ENCODE assay signal across 19 mouse cellular contexts in the genomic region with DNA sequence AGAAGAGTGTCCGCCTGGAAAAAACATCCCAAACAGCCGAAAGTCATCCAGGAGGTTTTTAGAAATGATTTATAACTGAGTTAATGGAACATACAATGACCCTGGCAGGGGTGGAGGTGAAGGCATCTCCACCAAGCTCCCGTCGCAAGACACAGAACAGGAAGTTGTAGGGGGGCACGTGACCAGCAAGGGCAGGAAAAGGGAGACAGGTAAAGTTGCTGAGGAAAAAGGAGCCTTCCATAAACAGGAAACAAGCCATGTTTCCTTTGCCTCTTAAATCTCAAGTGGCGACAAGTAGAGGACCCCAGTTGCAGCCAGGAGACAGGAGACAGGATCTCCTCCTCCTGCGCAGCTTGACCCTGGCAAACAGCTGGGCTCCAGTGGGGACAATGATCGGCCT. TPM values are rescaled to one million over a fixed set of nuclear protein-coding genes. Genes with fewer than 3 reads are reported as not detected.
DNase-seq lines count a peak whose midpoint lies in the region; TF ChIP-seq lines count a peak whose summit lies in the region.
"Had no signal": no experiment of that assay in that cellular context is flagged by ENCODE, and none has a peak within 500 bp of the region (broad histone marks: within the 10 kb centered on the region; RNA-seq: fewer than 3 reads in every experiment).

No protein-coding gene starts in this region.

- no peak overlapping the region; the same call in 1 of the 2 replicates for H3K9ac ChIP-seq in heart, adult 2 months (ENCODE audit: low read depth, low read length)
- H3K9ac ChIP-seq: embryonic facial prominence, embryonic 15.5 days; forebrain, embryonic 13.5 days; liver, embryonic 15.5 days; neural tube, embryonic 15.5 days had no signal

- intact Hi-C loops in heart, adult 2 months (cut with DNase I), result no loop called here
- intact Hi-C loops in heart, postnatal 25 days (cut with DNase I), result no loop called here

- no peaks in the 10 kb centered on the region for H3K79me2 ChIP-seq in heart, adult 2 months (replicated peaks; ENCODE audit: control insufficient read depth, insufficient read depth, low read length)

- peak overlapping the region; percentile 2; the same call in 1 of the 2 replicates for H3K4me3 ChIP-seq in heart, adult 2 months
- H3K4me3 ChIP-seq in limb, embryonic 10.5 days, result peak overlapping the region; percentile 0; the same call in 1 of the 2 replicates
- H3K4me3 ChIP-seq: embryonic facial prominence, embryonic 15.5 days; forebrain, embryonic 13.5 days; liver, embryonic 15.5 days; midbrain, embryonic 10.5 days; neural tube, embryonic 15.5 days had no signal

- 39% methylated on average over 8 of the region's 8 CpGs for WGBS in heart, adult 2 months
- 51% methylated on average over 8 of the region's 8 CpGs for WGBS in limb, embryonic 10.5 days

- TF ChIP-seq POLR2A in heart, adult 2 months (IDR thresholded peaks at IDR 0.05; ENCODE audit: insufficient read depth, low read depth, low read length), result 0 out of 2 replicates have a peak, but pooled peaks have one; percentile 22

- H3K9me3 ChIP-seq in limb, embryonic 10.5 days (replicated peaks), result no peaks in the 10 kb centered on the region
- H3K9me3 ChIP-seq: embryonic facial prominence, embryonic 15.5 days; forebrain, embryonic 13.5 days; liver, embryonic 15.5 days; midbrain, embryonic 10.5 days; neural tube, embryonic 15.5 days had no signal

- peak in 1 of 2 experiments; percentile 28 for DNase-seq in heart, adult 2 months
- DNase-seq in heart, postnatal 25 days (ENCODE audit: low spot score), result no peak
- peak; percentile 7 for DNase-seq in lung, postnatal 10 days
- DNase-seq in lung, postnatal 36 days, result no peak
- peak; percentile 73 for DNase-seq in kidney, adult 9 months
- DNase-seq in limb, embryonic 10.5 days (ENCODE audit: low spot score), result no peak
- no peak for DNase-seq in layer of hippocampus, adult 8-10 months (ENCODE audit: low spot score in 2 of 2)
- no peak for DNase-seq in spleen, postnatal 14 days (ENCODE audit: low spot score in 2 of 2)
- DNase-seq: B cell, adult 2 months; cerebellum, adult 18-20 months; layer of hippocampus, adult 9-11 months; left cerebral cortex, postnatal 4 days; retina, postnatal 1 day; spleen, adult 18-20 months had no signal

- TF ChIP-seq CTCF in heart, adult 2 months (IDR thresholded peaks at IDR 0.05), result no peak

- H3K36me3 ChIP-seq in heart, adult 2 months (ENCODE audit: control insufficient read depth, insufficient read depth, low read length), result peaks cover 2% of the 10 kb centered on the region; the same call in 1 of the 2 replicates
- H3K36me3 ChIP-seq in limb, embryonic 10.5 days, result no peaks in the 10 kb centered on the region
- H3K36me3 ChIP-seq: embryonic facial prominence, embryonic 15.5 days; liver, embryonic 15.5 days; midbrain, embryonic 10.5 days; neural tube, embryonic 15.5 days had no signal

- H3K27me3 ChIP-seq in heart, adult 2 months (ENCODE audit: control insufficient read depth, insufficient read depth, low read length), result no peaks in the 10 kb centered on the region
- H3K27me3 ChIP-seq in limb, embryonic 10.5 days (ENCODE audit: low read depth, poor library complexity, severe bottlenecking), result no peaks in the 10 kb centered on the region
- H3K27me3 ChIP-seq: embryonic facial prominence, embryonic 15.5 days; forebrain, embryonic 13.5 days; liver, embryonic 15.5 days; neural tube, embryonic 15.5 days had no signal

- no peak for TF ChIP-seq EP300 in heart, adult 2 months (IDR thresholded peaks at IDR 0.05; ENCODE audit: insufficient read depth, low read depth, low read length)

- peak overlapping the region; percentile 73 for H3K27ac ChIP-seq in heart, adult 2 months
- H3K27ac ChIP-seq in limb, embryonic 10.5 days, result no peak overlapping the region
- H3K27ac ChIP-seq: embryonic facial prominence, embryonic 15.5 days; forebrain, embryonic 13.5 days; liver, embryonic 15.5 days; midbrain, embryonic 10.5 days; neural tube, embryonic 15.5 days had no signal

- H3K4me1 ChIP-seq in heart, adult 2 months (ENCODE audit: control insufficient read depth, insufficient read depth, low read length), result peaks cover 14% of the 10 kb centered on the region
- H3K4me1 ChIP-seq in limb, embryonic 10.5 days, result peaks cover 8% of the 10 kb centered on the region
- H3K4me1 ChIP-seq: embryonic facial prominence, embryonic 15.5 days; forebrain, embryonic 13.5 days; liver, embryonic 15.5 days; neural tube, embryonic 15.5 days had no signal

RNA-seq across cellular contexts. Expression of a gene that starts 37.8 kb away (rescaled TPM):
- total RNA-seq in heart, adult 2 months (2021), result 10 to 100 TPM; 70.7 to 78.2 TPM
- 38.3 and 73.9 TPM in 2 replicates for polyA plus RNA-seq in heart, adult 2 months (2012; rRNA removed)
- total RNA-seq in heart, postnatal 25 days (2021), result 10 to 100 TPM; 88.8 to 99.1 TPM
- polyA plus RNA-seq in limb, embryonic 10.5 days (2016; fragmentation: Nextera tagmentation; extraction: Ambion mirVana), result 25.7 and 25.8 TPM in 2 replicates
- total RNA-seq in layer of hippocampus, adult 8-10 months (2022), result 1 to 10 TPM; 5.6 to 9.1 (median 7.6) TPM

Comparison
In these comparisons a context has a peak if more than half of its experiments do, and no peak if none do; other contexts are left out.
1. DNase-seq: peak in lung, postnatal 10 days (single experiment) and kidney, adult 9 months (single experiment); none in heart, postnatal 25 days (single experiment), lung, postnatal 36 days (single experiment), limb, embryonic 10.5 days (single experiment), layer of hippocampus, adult 8-10 months (0 of 2) and spleen, postnatal 14 days (0 of 2).
2. RNA of a gene that starts 37.8 kb away (total RNA-seq): 88.8 to 99.1 TPM in heart, postnatal 25 days and 70.7 to 78.2 TPM in heart, adult 2 months; 5.6 to 9.1 TPM in layer of hippocampus, adult 8-10 months; every median in the first group is over 4 times any median in the second.